Mouse (Mus musculus) heart, embryonic 16.5 days (tissue): ENCODE measurements around the gene Crxos. TPM values are rescaled to one million over a fixed set of nuclear protein-coding genes. Genes with fewer than 3 reads are reported as not detected.
A peak's percentile ranks its signal among the peaks of the same experiment; 100 is the strongest.

ENCODE experiments used
- ATAC-seq: fragments of 200-750 bp; cut with Nextera tagmentation; replicated peaks from 2 replicates; pipeline ENCODE4 v1.8.0; 2017; ENCODE audit warnings: moderate number of reproducible peaks; ENCODE audit not compliant: insufficient read depth, low FRiP score; ENCODE audit errors: extremely low read depth
- H3K27ac ChIP-seq: fragments of 300-500 bp; sonication (generic); 2 replicates; pipeline ENCODE4 v1.5.1; 2014; ENCODE audit warnings: mild to moderate bottlenecking, low read length, control low read depth, moderate library complexity
- H3K27me3 ChIP-seq: fragments of 300-500 bp; sonication (generic); 2 replicates; pipeline ENCODE4 v1.6.1; 2014; ENCODE audit warnings: low read length, mixed read lengths; ENCODE audit not compliant: control insufficient read depth, insufficient read depth
- H3K36me3 ChIP-seq: fragments of 300-500 bp; sonication (generic); 2 replicates; pipeline ENCODE4 v1.6.1; 2014; ENCODE audit not compliant: control insufficient read depth, insufficient read depth
- H3K4me1 ChIP-seq: fragments of 300-500 bp; sonication (generic); 2 replicates; pipeline ENCODE4 v1.6.1; 2014; ENCODE audit warnings: low read length, mixed read lengths; ENCODE audit not compliant: control insufficient read depth, insufficient read depth
- H3K4me2 ChIP-seq: fragments of 300-500 bp; sonication (generic); 2 replicates; pipeline ENCODE4 v1.6.1; 2014; ENCODE audit warnings: low read depth, mild to moderate bottlenecking, control low read depth, low read length
- H3K4me3 ChIP-seq: fragments of 300-500 bp; sonication (generic); 2 replicates; pipeline ENCODE4 v1.5.1; 2014; ENCODE audit warnings: mild to moderate bottlenecking, control low read depth, low read length
- H3K9ac ChIP-seq: fragments of 300-500 bp; sonication (generic); 2 replicates; pipeline ENCODE4 v1.6.1; 2014; ENCODE audit warnings: low read length, control low read depth
- H3K9me3 ChIP-seq: fragments of 300-500 bp; sonication (generic); replicated peaks from 2 replicates; pipeline ENCODE4 v1.6.1; 2016; ENCODE audit warnings: low read length; ENCODE audit not compliant: control insufficient read depth
- WGBS: fragments of 180-500 bp; shearing (Covaris S2); extraction: QIAGEN DNeasy Blood & Tissue Kit; methylation state at CpG from one replicate; pipeline ENCODE4 v1.1.7; 2014; 5-methylcytosine and 5-hydroxymethylcytosine counted together
- polyA plus RNA-seq: library from polyadenylated mRNA; unstranded; fragments of >200 nt; fragmentation: Nextera tagmentation; extraction: Ambion mirVana; gene quantifications from 2 replicates; pipeline ENCODE4 v1.2.1, GENCODE M21; 2015

Crxos gene
- polyA plus RNA-seq, 1 experiment from 2014 or later: not detected

GRCm38 (mm10) chr7:15931635-15932034 lies 49.2 kb downstream of the Crxos start:
- Histone ChIP-seq H3K4me1 (peaks cover 15% of the 10 kb centered on the region), H3K27me3 (no peaks in the 10 kb centered on the region), H3K36me3 (peaks cover 4% of the 10 kb centered on the region), H3K4me3 (no peak overlapping the region), H3K4me2 (peak overlapping the region; percentile 27), H3K9me3 (no peaks in the 10 kb centered on the region), H3K9ac (peak overlapping the region; percentile 11; the same call in 1 of the 2 replicates), H3K27ac (peak overlapping the region; percentile 78)
- WGBS: 34% methylated on average over 3 of the region's 3 CpGs
- no peak; the same call in 1 of the 2 replicates for ATAC-seq

GRCm38 (mm10) chr7:15933437-15934359 lies 51.3 kb downstream of the Crxos start:
- Histone ChIP-seq H3K27me3 (no peaks in the 10 kb centered on the region), H3K4me1 (peaks cover 15% of the 10 kb centered on the region), H3K9ac (0 out of 2 replicates have a peak overlapping the region, but pooled peaks have one; percentile 8), H3K36me3 (peaks cover 20% of the 10 kb centered on the region), H3K9me3 (no peaks in the 10 kb centered on the region), H3K27ac (peak overlapping the region; percentile 64), H3K4me3 (no peak overlapping the region), H3K4me2 (no peak overlapping the region)
- peak; percentile 75 for ATAC-seq
- 48% methylated on average over 16 of the region's 16 CpGs for WGBS

GRCm38 (mm10) chr7:15937491-15937890 lies 55.1 kb downstream of the Crxos start:
- peaks cover under 1% of the 10 kb centered on the region for H3K4me1 ChIP-seq
- H3K9ac ChIP-seq: no peak overlapping the region
- no peak overlapping the region for H3K4me2 ChIP-seq
- H3K27ac ChIP-seq: no peak overlapping the region
- H3K27me3 ChIP-seq: no peaks in the 10 kb centered on the region
- no peaks in the 10 kb centered on the region for H3K9me3 ChIP-seq
- no peak for ATAC-seq
- no peak overlapping the region for H3K4me3 ChIP-seq
- peaks cover 54% of the 10 kb centered on the region for H3K36me3 ChIP-seq
- 84% methylated on average over 5 of the region's 5 CpGs for WGBS

- 92% methylated on average over 3 of the region's 3 CpGs for WGBS
- Histone ChIP-seq H3K4me1 (no peaks in the 10 kb centered on the region), H3K27ac (no peak overlapping the region), H3K4me3 (no peak overlapping the region), H3K9me3 (no peaks in the 10 kb centered on the region), H3K36me3 (peaks cover 62% of the 10 kb centered on the region), H3K9ac (no peak overlapping the region), H3K4me2 (no peak overlapping the region), H3K27me3 (no peaks in the 10 kb centered on the region)
- ATAC-seq: no peak
These were observed 56.2 kb downstream of the Crxos start for GRCm38 (mm10) chr7:15938621-15939020.

- peak overlapping the region; percentile 94; the same call in 1 of the 2 replicates for H3K4me2 ChIP-seq
- no peaks in the 10 kb centered on the region for H3K9me3 ChIP-seq
- H3K4me3 ChIP-seq: no peak overlapping the region
- ATAC-seq: no peak
- H3K36me3 ChIP-seq: peaks cover 44% of the 10 kb centered on the region
- WGBS: 91% methylated on average over 1 of the region's 1 CpGs
- no peak overlapping the region for H3K9ac ChIP-seq
- H3K4me1 ChIP-seq: peaks cover 22% of the 10 kb centered on the region
- H3K27me3 ChIP-seq: no peaks in the 10 kb centered on the region
- H3K27ac ChIP-seq: no peak overlapping the region
These were observed 61.9 kb downstream of the Crxos start for GRCm38 (mm10) chr7:15944311-15944710.

- H3K4me1 ChIP-seq: peaks cover 25% of the 10 kb centered on the region
- H3K9ac ChIP-seq: peak overlapping the region; percentile 84
- WGBS: 3% methylated on average over 8 of the region's 8 CpGs
- peaks cover 38% of the 10 kb centered on the region for H3K36me3 ChIP-seq
- no peaks in the 10 kb centered on the region for H3K9me3 ChIP-seq
- peak overlapping the region; percentile 94 for H3K4me2 ChIP-seq
- no peaks in the 10 kb centered on the region for H3K27me3 ChIP-seq
- peak overlapping the region; percentile 85 for H3K4me3 ChIP-seq
- no peak for ATAC-seq
- peak overlapping the region; percentile 95; the same call in 1 of the 2 replicates for H3K27ac ChIP-seq
These were observed 62.8 kb downstream of the Crxos start for GRCm38 (mm10) chr7:15945211-15945610.

- Histone ChIP-seq H3K27ac (peak within 1 kb of the TSS; percentile 95), H3K4me3 (peak within 1 kb of the TSS; percentile 85), H3K9ac (peak within 1 kb of the TSS; percentile 84), H3K27me3 (no peaks in the 10 kb centered on the region), H3K36me3 (peaks cover 39% of the 10 kb centered on the region), H3K4me1 (peaks cover 25% of the 10 kb centered on the region), H3K4me2 (peak within 1 kb of the TSS; percentile 94), H3K9me3 (no peaks in the 10 kb centered on the region)
- 2% methylated on average over 59 of the region's 59 CpGs for WGBS
- ATAC-seq: peak; percentile 75
These were observed 63.5 kb downstream of the Crxos start, which contains the start of gene Nop53 for GRCm38 (mm10) chr7:15945721-15946536. TSS of gene Nop53 (minus strand) at chr7:15946074.

GRCm38 (mm10) chr7:15947653-15948260 lies 65.3 kb downstream of the Crxos start:
- no peak for ATAC-seq
- peaks cover 31% of the 10 kb centered on the region for H3K36me3 ChIP-seq
- peaks cover 28% of the 10 kb centered on the region for H3K4me1 ChIP-seq
- peak overlapping the region; percentile 25 for H3K9ac ChIP-seq
- H3K27ac ChIP-seq: peak overlapping the region; percentile 37
- H3K4me2 ChIP-seq: peak overlapping the region; percentile 54
- no peak overlapping the region for H3K4me3 ChIP-seq
- H3K9me3 ChIP-seq: no peaks in the 10 kb centered on the region
- no peaks in the 10 kb centered on the region for H3K27me3 ChIP-seq
- 40% methylated on average over 4 of the region's 4 CpGs for WGBS
